In the genomic region with DNA sequence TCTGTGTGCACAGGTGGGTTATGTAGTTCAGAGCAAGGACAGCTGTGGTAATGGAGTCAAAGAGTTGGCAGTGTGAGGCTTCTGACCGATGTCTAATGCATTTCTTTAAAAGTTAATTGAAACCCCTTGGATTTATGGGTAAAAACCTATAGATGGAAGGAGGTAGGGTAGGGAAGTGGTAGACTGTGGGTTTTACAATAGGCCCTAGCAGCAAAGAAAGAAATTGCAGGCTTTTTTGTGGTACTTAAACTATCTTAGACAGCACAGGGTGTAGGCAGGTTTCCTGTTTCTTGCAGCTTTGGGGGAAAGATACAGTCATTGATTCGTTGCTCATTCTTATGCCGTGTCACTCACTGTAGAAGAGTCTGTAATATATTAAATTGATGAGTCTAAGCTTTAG, we compare ENCODE assay signal across 8 mouse cellular contexts. TPM values are rescaled to one million over a fixed set of nuclear protein-coding genes. Genes with fewer than 3 reads are reported as not detected.
A peak's percentile ranks its signal among the peaks of the same experiment; 100 is the strongest.
DNase-seq lines count a peak whose midpoint lies in the region; ATAC-seq and TF ChIP-seq lines count a peak whose summit lies in the region.

No protein-coding gene starts in this region.

- DNase-seq in heart, embryonic 10.5 days (ENCODE audit: low spot score): no peak
- no peak for DNase-seq in heart, adult 2 months
- peak; percentile 55 for DNase-seq in 416B (ENCODE audit: low read depth)
- no peak for DNase-seq in embryonic facial prominence, embryonic 10.5 days (ENCODE audit: low spot score)
- peak; percentile 21 for DNase-seq in liver, embryonic 13.5 days
- no peak for DNase-seq in right cerebral cortex, postnatal 14 days
- no peak for DNase-seq in urinary bladder, postnatal 4 days (ENCODE audit: low spot score in 2 of 2)
- DNase-seq in urinary bladder, postnatal 14 days (ENCODE audit: low spot score): no peak

- no peak overlapping the region for H3K9ac ChIP-seq in heart, adult 2 months (ENCODE audit: low read depth, low read length)
- H3K9ac ChIP-seq in liver, embryonic 13.5 days: peak overlapping the region; percentile 100

- H3K27ac ChIP-seq in heart, embryonic 10.5 days: no peak overlapping the region
- H3K27ac ChIP-seq in heart, adult 2 months: no peak overlapping the region
- H3K27ac ChIP-seq in embryonic facial prominence, embryonic 10.5 days (replicated peaks): no peak overlapping the region
- peak overlapping the region; percentile 97 for H3K27ac ChIP-seq in liver, embryonic 13.5 days

- intact Hi-C loops in heart, adult 2 months (cut with DNase I): no loop called here

- no peaks in the 10 kb centered on the region for H3K27me3 ChIP-seq in heart, embryonic 10.5 days (ENCODE audit: insufficient read depth, poor library complexity, severe bottlenecking)
- H3K27me3 ChIP-seq in heart, adult 2 months (ENCODE audit: control insufficient read depth, insufficient read depth, low read length): no peaks in the 10 kb centered on the region
- no peaks in the 10 kb centered on the region; the same call in 1 of the 2 replicates for H3K27me3 ChIP-seq in embryonic facial prominence, embryonic 10.5 days (replicated peaks; ENCODE audit: low read depth, poor library complexity, severe bottlenecking)
- 0 out of 2 replicates have a peak, but pooled peaks cover 4% of the 10 kb centered on the region for H3K27me3 ChIP-seq in liver, embryonic 13.5 days

- peaks cover 67% of the 10 kb centered on the region for H3K4me1 ChIP-seq in heart, embryonic 10.5 days
- peaks cover 3% of the 10 kb centered on the region for H3K4me1 ChIP-seq in heart, adult 2 months (ENCODE audit: control insufficient read depth, insufficient read depth, low read length)
- H3K4me1 ChIP-seq in embryonic facial prominence, embryonic 10.5 days: peaks cover 40% of the 10 kb centered on the region
- H3K4me1 ChIP-seq in liver, embryonic 13.5 days (replicated peaks): peaks cover 73% of the 10 kb centered on the region

- TF ChIP-seq CTCF in heart, adult 2 months (IDR thresholded peaks at IDR 0.05): no peak

- TF ChIP-seq POLR2A in heart, adult 2 months (IDR thresholded peaks at IDR 0.05; ENCODE audit: insufficient read depth, low read depth, low read length): no peak

- no peaks in the 10 kb centered on the region for H3K9me3 ChIP-seq in heart, embryonic 10.5 days
- H3K9me3 ChIP-seq in embryonic facial prominence, embryonic 10.5 days: 0 out of 2 replicates have a peak, but pooled peaks cover 3% of the 10 kb centered on the region
- H3K9me3 ChIP-seq in liver, embryonic 13.5 days (replicated peaks): no peaks in the 10 kb centered on the region

- peaks cover 4% of the 10 kb centered on the region; the same call in 1 of the 2 replicates for H3K79me2 ChIP-seq in heart, adult 2 months (replicated peaks; ENCODE audit: control insufficient read depth, insufficient read depth, low read length)

- 67% methylated on average over 3 of the region's 3 CpGs for WGBS in heart, embryonic 10.5 days
- 43% methylated on average over 3 of the region's 3 CpGs for WGBS in heart, adult 2 months
- 87% methylated on average over 3 of the region's 3 CpGs for WGBS in embryonic facial prominence, embryonic 10.5 days
- WGBS in liver, embryonic 13.5 days (ENCODE audit: insufficient replicate concordance): 24% methylated on average over 3 of the region's 3 CpGs

- no peak for TF ChIP-seq EP300 in heart, adult 2 months (IDR thresholded peaks at IDR 0.05; ENCODE audit: insufficient read depth, low read depth, low read length)

- no peak for ATAC-seq in liver, embryonic 13.5 days (ENCODE audit: low read depth)

- no peaks in the 10 kb centered on the region for H3K36me3 ChIP-seq in heart, embryonic 10.5 days
- no peaks in the 10 kb centered on the region; the same call in 1 of the 2 replicates for H3K36me3 ChIP-seq in heart, adult 2 months (ENCODE audit: control insufficient read depth, insufficient read depth, low read length)
- peaks cover 9% of the 10 kb centered on the region; the same call in 1 of the 2 replicates for H3K36me3 ChIP-seq in embryonic facial prominence, embryonic 10.5 days (replicated peaks)
- peaks cover 8% of the 10 kb centered on the region; the same call in 1 of the 2 replicates for H3K36me3 ChIP-seq in liver, embryonic 13.5 days

- peak overlapping the region; percentile 98 for H3K4me3 ChIP-seq in heart, embryonic 10.5 days
- no peak overlapping the region for H3K4me3 ChIP-seq in heart, adult 2 months
- H3K4me3 ChIP-seq in embryonic facial prominence, embryonic 10.5 days: peak overlapping the region; percentile 93
- H3K4me3 ChIP-seq in liver, embryonic 13.5 days (replicated peaks): peak overlapping the region; percentile 98

- H3K4me2 ChIP-seq in liver, embryonic 13.5 days: peak overlapping the region; percentile 92

RNA-seq across cellular contexts. Expression of gene Noct, which starts 2.4 kb away (rescaled TPM):
- 10.7 and 13.7 TPM in 2 replicates for polyA plus RNA-seq in heart, embryonic 10.5 days (2016; fragmentation: Nextera tagmentation; extraction: Ambion mirVana)
- 10 to 100 TPM; 39.4 to 45.1 TPM for total RNA-seq in heart, adult 2 months (2021)
- polyA plus RNA-seq in heart, adult 2 months (2012; rRNA removed): 23.2 and 28.9 TPM in 2 replicates
- polyA plus RNA-seq in embryonic facial prominence, embryonic 10.5 days (2016; fragmentation: Nextera tagmentation; extraction: Ambion mirVana): 9.6 and 10.1 TPM in 2 replicates
- polyA plus RNA-seq in liver, embryonic 13.5 days (2015; fragmentation: Nextera tagmentation; extraction: Ambion mirVana): 20.5 and 23.1 TPM in 2 replicates

Comparison
In these comparisons a context has a peak if more than half of its experiments do, and no peak if none do; other contexts are left out.
1. DNase-seq: peak in 416B (single experiment) and liver, embryonic 13.5 days (single experiment); none in heart, embryonic 10.5 days (single experiment), heart, adult 2 months (0 of 2), embryonic facial prominence, embryonic 10.5 days (single experiment), right cerebral cortex, postnatal 14 days (single experiment), urinary bladder, postnatal 4 days (0 of 2) and urinary bladder, postnatal 14 days (single experiment).